Mouse (Mus musculus): ENCODE data around the gene Lrrn2. TPM values are rescaled to one million over a fixed set of nuclear protein-coding genes. Genes with fewer than 3 reads are reported as not detected.

The Lrrn2 gene
- total RNA-seq, 4 experiments from 2014 or later, result 96.0 to 99.7 (median 97.0) TPM

- no peak for DNase-seq (ENCODE audit: low spot score in 2 of 2)
These were observed 1.8 kb downstream of the Lrrn2 start for GRCm38 (mm10) chr1:132881836-132882235.

- no peak for DNase-seq (ENCODE audit: low spot score in 2 of 2)
These were observed 5.6 kb downstream of the Lrrn2 start for GRCm38 (mm10) chr1:132885701-132886100.

GRCm38 (mm10) chr1:132886626-132887025 is 6.6 kb downstream of the Lrrn2 start:
- DNase-seq (ENCODE audit: low spot score in 2 of 2), result no peak

DNA sequence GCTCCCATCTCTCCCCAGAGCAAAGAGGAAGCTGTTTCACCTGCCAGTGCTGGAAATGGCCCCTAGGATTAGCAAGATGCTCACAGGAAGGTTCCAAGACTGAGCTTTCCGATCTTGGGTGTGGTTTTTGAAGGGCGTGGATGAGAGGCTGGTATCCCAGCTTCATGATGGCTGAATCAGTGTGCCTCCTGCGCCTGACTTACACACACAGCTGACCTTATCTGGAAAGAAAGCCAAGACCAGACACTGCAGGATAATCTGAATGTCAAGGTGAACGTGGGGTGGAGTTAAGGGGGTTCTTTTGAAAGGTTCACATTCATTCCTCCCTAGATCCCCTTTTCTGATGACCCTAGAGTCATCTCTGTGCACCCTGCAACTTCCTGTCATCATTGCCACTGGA is 8.7 kb downstream of the Lrrn2 start:
- DNase-seq (ENCODE audit: low spot score in 2 of 2), result no peak

DNA sequence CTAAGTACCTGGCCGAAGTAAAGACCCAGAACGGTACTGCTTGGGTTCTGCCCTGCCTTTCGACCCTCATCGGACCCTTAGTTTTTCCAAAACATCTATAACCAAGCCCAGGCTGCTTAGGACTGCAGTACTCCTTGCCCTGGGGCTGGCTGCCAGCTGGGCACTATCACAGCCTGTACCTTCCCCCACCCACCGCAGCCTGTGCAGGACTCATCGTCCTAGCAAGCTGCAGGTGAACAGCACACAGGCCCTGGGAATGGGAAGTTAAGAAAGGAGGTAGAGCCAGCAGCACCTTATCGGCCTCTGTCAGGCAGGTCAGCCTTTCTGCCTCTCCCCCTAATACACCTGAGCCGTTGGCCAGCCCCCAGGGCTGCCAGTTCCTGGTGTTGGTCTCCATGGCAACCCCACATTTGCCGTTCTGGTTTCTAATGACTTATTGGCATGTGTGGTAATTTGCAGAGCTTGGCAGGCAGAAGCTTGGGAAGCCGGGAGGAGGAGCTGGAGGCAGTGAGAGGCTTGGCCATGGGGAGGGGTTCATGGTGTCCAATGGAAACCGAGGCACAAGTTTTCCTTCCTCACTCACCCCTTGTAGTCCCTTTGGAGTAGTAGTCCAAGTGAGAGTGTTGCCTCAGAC is 10.2 kb downstream of the Lrrn2 start:
- DNase-seq (ENCODE audit: low spot score in 2 of 2), result no peak

GRCm38 (mm10) chr1:132892065-132892464 is 12.0 kb downstream of the Lrrn2 start:
- DNase-seq (ENCODE audit: low spot score in 2 of 2), result peak in 1 of 2 experiments; percentile 55

DNA sequence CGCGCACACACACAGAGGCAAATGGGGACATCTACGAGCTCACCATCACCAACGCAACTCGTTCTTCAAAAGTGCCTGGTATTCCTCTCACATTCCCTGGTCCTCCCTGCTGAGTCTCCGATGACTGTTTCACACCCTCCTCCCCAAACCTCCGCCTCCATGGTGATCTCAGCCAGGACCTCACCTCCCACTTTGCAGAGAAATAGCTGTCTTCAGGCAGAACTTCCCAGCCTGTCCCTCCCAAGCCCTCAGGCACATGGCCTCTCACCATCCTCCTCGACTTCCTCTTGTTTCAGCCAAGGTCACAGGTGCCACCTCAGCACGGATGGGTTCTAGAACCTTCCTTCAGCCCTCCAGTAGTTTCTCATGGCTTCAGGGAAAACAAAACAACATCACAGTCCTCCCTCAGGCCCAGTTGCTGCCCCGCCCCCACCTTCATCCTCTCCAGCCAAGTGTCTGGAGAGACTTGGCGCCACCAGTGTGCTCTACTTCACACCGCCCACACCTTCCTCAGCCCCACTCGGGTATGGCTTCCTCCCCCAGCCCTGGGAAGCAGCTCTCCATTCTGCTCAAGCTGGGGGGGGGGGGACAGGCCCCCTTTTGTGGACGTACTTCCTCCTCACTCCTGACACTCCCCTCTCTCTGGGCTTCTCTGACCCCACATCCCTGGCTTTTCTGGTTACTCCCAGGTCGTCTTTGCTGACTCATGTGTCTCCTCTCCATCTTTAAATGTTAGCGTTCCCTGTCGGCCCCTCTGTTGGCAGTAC is 13.4 kb downstream of the Lrrn2 start:
- peak; percentile 54 to 86 for DNase-seq (ENCODE audit: low spot score in 2 of 2)

DNA sequence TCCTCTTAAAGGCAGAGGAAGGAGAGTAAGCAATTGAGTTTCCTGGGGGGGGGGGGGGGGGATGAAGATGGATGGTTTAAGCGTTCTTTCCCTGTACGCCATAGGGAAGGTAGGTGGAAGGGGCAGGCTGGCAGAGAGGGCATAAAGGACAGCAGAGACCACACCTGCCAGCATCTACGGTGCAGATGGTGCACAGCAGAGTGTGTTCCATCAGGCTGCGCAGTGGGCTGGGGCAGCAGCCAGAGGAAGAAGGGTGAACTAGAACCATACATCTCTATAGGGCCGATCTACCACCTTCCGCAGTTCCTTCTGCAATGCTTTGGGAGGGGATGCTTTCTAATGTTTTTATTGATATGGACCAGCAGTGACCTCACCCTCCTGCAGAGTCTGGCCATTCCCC is 19.0 kb downstream of the Lrrn2 start:
- no peak for DNase-seq (ENCODE audit: low spot score in 2 of 2)

GRCm38 (mm10) chr1:132899626-132900025 is 19.6 kb downstream of the Lrrn2 start:
- no peak for DNase-seq (ENCODE audit: low spot score in 2 of 2)

DNA sequence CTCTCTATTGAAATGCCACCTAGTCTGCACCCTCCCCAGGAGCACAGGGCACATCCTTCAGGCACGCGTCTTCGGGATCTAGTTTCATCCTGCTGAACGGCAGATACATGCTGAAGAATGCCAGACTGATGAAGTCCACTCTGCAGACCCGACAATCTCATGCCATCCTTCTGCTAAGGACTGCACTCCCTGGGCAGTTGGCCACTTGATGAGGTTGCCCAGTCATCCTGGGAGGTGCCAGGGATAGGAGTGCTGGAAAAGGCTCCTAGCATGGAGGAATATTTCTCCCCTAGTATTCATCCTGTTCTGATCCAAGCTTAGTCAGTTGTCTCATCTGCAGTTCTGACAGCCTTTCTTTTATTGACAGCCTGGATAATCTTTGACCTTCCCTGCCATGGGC is 20.9 kb downstream of the Lrrn2 start:
- DNase-seq (ENCODE audit: low spot score in 2 of 2), result no peak

DNA sequence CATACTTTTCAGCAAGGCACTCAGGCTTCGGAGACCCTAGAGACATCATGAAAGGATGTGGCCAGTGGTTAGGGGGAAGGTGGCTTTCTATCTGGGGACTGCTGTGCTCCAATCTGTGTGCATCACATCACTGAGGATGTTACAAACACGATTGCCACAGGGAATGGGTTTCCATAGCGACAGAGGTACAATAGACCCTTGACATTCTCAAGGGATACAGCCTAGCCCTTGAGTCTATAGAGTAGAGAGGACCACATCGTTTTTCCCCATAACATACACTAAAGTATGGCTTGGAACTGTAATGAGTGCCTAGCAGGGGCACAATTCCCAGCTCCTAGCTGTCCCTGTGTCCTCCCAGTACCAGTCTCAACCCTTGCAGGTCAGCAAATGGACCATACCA is 23.4 kb downstream of the Lrrn2 start:
- no peak for DNase-seq (ENCODE audit: low spot score in 2 of 2)

- no peak for DNase-seq (ENCODE audit: low spot score in 2 of 2)
These were observed 29.0 kb downstream of the Lrrn2 start for GRCm38 (mm10) chr1:132909090-132909489.

- DNase-seq (ENCODE audit: low spot score in 2 of 2), result no peak
These were observed 29.9 kb downstream of the Lrrn2 start for GRCm38 (mm10) chr1:132909951-132910350.

- DNase-seq (ENCODE audit: low spot score in 2 of 2), result no peak
These were observed 30.5 kb downstream of the Lrrn2 start for GRCm38 (mm10) chr1:132910414-132911041.

DNA sequence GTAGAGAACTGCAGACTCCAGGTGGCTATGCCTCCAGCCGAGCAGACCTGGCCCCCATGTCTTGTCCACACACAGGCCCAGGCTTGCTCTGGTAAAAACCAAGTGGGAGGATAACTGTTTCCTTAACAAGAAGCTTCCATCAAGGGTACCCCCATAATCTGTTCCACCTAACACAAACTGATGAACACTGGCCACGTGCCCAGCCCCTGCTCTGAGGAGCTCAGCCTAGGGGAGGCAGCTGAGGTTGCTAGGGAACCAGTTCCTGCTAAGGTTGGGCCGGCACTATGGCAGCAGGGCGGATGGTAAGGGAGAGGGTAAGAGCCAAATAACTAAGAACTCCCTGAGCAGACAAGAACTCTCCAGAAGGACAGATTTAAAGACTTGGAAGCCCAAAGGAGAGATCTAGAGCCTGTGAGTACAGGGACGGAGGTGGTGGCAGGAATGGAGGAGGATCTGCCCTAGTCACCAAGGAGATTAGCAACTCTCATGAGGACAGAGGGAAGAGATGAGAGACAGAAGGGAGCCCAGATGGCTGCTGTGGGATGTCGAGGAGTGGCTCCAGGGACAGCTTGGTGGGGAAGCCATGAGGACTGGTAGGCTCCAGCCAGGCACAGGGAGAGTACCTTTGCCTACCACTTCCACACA is 35.9 kb downstream of the Lrrn2 start:
- peak; percentile 53 to 90 for DNase-seq (ENCODE audit: low spot score in 2 of 2)

DNA sequence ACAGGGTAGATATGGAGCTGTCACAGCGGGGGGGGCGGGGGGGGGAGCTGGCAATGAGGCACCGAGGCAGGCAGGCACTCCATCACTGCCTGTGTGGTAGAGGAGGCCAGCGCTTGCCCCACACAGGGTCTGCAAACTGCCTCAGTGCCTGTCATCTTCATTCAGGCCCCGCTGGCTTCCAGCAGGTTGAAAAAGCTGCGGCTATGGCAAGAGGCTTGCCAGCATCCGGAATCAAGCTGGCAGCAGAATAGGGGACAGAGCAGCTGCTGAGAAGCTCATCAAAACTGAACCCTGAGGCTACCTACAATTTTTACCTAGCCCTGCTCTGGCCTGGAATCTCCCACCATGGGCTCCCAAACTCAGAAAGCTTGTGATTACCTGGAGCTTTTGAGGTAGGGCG is 37.5 kb downstream of the Lrrn2 start:
- DNase-seq (ENCODE audit: low spot score in 2 of 2), result no peak

DNA sequence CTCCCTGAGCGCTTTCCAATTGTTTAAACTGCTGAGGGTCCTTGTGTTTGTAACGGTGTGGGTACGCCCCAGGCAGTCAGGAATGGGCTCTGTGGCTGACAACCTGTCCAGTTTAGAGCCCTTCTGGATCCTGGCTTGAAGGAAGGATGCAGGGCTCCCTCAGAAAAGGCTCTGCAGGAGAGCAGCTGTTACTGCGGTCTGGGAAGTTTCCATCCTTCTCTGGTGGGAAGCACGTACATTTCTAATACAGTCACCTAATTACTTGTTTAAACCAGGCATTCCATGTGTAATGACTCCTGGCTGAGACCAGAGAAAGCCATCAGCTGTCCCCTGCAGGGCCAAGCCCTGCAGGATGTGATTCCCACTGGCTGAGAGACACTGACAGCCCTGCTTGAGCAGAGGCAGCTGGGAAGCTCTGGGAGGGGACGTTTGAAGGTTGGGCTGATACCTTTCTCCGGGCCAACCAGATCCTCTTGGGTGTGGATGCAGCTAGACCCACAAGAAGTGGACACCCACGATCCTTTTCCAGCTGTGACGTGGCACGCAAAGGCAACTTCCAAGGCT is 38.1 kb downstream of the Lrrn2 start:
- DNase-seq (ENCODE audit: low spot score in 2 of 2), result no peak

GRCm38 (mm10) chr1:132919258-132919657 is 39.2 kb downstream of the Lrrn2 start:
- no peak for DNase-seq (ENCODE audit: low spot score in 2 of 2)

DNA sequence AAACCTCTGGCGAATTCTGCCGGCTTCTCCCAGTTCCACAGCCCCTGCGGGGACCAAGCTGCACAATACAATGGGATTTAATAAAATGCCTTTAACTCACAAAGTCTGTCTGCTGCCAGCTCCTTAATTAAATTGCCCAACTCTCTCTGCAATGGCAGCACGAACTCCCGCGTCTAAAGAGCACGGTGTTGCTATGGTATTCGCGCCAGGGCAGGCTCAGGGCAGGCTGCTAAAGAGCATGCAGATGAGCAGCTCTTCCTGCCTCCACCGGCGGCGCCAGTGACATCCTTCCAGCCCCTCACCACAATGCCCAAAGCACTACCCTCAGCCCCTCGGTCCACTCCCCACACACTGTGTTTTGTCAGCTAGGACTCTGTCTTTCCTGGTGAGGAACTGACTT is 41.0 kb downstream of the Lrrn2 start:
- DNase-seq (ENCODE audit: low spot score in 2 of 2), result no peak

DNA sequence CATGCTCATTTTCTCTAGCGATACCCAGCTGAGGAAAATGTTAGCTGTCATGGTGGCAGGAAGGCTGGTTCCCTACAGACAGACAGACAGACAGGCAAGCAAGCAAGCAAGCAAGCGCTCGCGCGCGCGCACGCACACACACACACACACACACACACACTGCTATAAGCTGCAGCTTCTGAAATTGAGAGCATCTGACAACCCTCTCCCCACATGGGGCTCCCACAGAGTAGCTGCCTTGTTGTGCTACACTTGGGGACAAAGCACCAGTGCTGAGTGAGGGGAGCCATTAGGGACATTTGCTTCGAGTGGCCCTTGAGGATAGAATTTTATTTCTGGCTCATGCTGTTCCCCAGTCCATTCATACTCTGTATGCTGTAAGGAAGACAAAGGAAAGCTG is 42.2 kb downstream of the Lrrn2 start:
- no peak for DNase-seq (ENCODE audit: low spot score in 2 of 2)

DNA sequence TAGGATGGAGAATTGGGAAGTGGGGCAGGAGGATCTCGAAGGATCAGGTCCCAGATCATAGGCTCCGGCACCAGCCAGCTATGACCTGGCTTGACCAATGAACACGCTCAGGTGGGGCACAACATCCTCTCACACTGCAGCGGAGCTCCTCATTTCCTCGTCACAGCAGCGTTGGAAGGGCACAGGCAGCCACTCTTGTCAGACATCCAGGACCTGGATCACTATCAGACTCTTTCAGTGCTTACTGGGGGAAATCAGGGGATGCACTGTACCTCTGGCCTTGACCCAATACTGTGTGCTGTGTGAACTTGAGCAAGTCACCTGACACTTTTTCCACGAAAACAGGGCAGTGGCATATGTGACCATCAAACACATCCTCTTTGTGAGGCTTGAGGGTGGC is 45.2 kb downstream of the Lrrn2 start:
- DNase-seq (ENCODE audit: low spot score in 2 of 2), result no peak
